Mouse (Mus musculus): ENCODE results near the gene Snurf. TPM values are rescaled to one million over a fixed set of nuclear protein-coding genes. Genes with fewer than 3 reads are reported as not detected.

Snurf gene
- not detected in 2 replicates for polyA plus RNA-seq (2012; rRNA removed)

DNA sequence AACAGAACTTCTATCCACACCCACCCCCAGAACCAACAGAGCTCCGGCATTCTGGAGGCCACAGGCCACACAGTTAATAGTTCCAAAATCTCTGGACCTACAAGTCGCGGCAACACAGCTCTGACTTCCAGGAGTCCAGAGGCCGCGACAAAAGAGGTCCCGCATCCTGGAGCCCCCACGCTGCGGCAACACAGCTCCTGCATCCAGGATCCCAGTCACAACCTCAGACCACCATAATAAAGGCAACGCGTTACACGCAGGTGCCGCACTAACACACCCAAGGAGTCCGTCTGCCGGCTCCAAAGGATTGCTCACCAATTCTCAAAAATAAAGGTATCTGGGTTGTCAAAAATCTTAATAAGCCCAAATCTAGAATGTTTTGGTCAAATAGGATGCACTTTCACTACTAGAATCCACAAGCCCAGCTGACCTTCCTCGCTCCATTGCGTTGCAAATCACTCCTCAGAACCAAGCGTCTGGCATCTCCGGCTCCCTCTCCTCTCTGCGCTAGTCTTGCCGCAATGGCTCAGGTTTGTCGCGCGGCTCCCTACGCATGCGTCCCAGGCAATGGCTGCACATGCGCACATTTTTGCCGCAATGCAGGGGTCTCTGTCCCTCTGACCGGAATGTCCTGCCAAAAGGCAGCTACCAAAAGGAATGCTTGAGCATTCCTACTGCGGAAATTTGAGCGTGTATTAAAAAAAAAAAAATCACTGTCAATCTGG, at the start of gene Snurf, which contains the start of gene Gm38393:
Gene Snurf, minus strand, starts transcription at position 444 of the 725 bp plus-strand sequence.
Gene Gm38393, minus strand, starts transcription at position 459 of the 725 bp plus-strand sequence.
- Histone ChIP-seq H3K27me3 (ENCODE audit: control insufficient read depth, insufficient read depth, low read length) (no peaks in the 10 kb centered on the region), H3K4me1 (ENCODE audit: control insufficient read depth, insufficient read depth, insufficient read length, low read length) (no peaks in the 10 kb centered on the region), H3K27ac (ENCODE audit: insufficient read depth, low read depth, low read length) (peak within 1 kb of the TSS; percentile 49), H3K4me3 (ENCODE audit: low read depth, low read length) (peak within 1 kb of the TSS; percentile 93), H3K36me3 (ENCODE audit: control insufficient read depth, insufficient read depth, low read length) (no peaks in the 10 kb centered on the region)
- WGBS, result 52% methylated on average over 30 of the region's 30 CpGs
- TF ChIP-seq CTCF (IDR thresholded peaks at IDR 0.05; ENCODE audit: extremely low read depth, insufficient read length, insufficient replicate concordance, low read depth, low read length), result no peak
- TF ChIP-seq POLR2A (IDR thresholded peaks at IDR 0.05; ENCODE audit: low read depth, low read length), result no peak; the same call in 1 of the 2 replicates

DNA sequence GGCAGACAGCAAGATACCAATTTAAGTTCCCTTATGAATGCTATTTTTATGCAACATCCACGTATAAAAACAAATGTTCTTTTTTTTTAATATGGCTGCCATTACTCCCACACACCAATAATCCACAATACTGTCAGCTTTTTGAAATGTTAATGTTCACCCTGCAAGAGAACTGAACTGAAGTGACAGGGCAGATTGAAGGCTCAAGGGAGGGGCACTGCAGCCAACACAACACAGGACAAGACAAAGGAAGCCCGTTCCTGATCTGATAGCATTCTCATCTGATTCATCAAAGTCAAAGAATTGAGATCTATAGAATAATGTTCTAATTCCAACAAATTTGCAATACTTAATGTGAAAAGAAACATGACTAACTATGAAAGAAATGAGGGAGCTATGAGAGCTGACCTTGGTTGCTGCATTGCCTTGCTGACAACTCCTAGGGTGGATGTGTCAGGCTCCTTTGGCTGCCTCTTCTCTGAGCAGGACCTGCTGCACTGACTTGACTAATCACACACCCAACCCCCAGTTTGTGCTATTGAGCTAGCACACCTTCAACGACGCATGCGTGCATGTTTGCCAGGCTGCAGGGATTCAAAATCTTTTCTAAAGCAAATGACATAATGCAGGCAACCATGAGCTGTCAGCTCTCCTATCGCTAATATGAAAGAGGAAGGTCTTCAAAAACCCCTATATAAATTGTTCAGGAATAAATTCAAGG, 42.8 kb upstream of the Snurf start:
- WGBS, result 69% methylated on average over 6 of the region's 6 CpGs
- TF ChIP-seq CTCF (IDR thresholded peaks at IDR 0.05; ENCODE audit: extremely low read depth, insufficient read length, insufficient replicate concordance, low read depth, low read length), result no peak
- no peak for TF ChIP-seq POLR2A (IDR thresholded peaks at IDR 0.05; ENCODE audit: low read depth, low read length)

DNA sequence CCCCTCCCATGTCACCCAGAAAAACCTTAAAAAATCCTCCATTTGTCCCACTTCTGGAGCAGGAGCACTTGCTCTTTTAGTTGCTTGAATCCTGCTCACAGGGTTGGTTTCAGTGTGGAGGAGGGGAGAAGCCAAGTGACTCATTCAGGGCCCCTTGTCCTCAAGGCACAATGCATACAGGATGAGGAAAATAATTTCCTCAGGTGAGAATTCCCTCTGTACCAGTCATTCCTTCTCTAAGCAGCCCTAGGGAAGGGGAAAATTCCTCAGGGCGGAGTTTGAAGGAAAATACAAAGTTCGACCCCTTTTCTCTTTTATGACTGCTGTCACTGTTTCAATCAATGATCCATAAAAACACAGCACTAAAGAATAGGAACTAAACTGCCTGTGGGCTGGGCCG, 8.3 kb upstream of the Snurf start:
- Histone ChIP-seq H3K4me1 (ENCODE audit: control insufficient read depth, insufficient read depth, insufficient read length, low read length) (no peaks in the 10 kb centered on the region), H3K36me3 (ENCODE audit: control insufficient read depth, insufficient read depth, low read length) (no peaks in the 10 kb centered on the region), H3K4me3 (ENCODE audit: low read depth, low read length) (no peak overlapping the region), H3K27me3 (ENCODE audit: control insufficient read depth, insufficient read depth, low read length) (no peaks in the 10 kb centered on the region), H3K27ac (ENCODE audit: insufficient read depth, low read depth, low read length) (no peak overlapping the region)
- WGBS, result 50% methylated on average over 3 of the region's 3 CpGs
- TF ChIP-seq CTCF (IDR thresholded peaks at IDR 0.05; ENCODE audit: extremely low read depth, insufficient read length, insufficient replicate concordance, low read depth, low read length) (no peak), POLR2A (IDR thresholded peaks at IDR 0.05; ENCODE audit: low read depth, low read length) (no peak)

More for the DNA sequence above, 42.8 kb upstream of the Snurf start:
- Histone ChIP-seq H3K4me3 (ENCODE audit: low read depth, low read length) (no peak overlapping the region), H3K36me3 (ENCODE audit: control insufficient read depth, insufficient read depth, low read length) (no peaks in the 10 kb centered on the region), H3K27me3 (ENCODE audit: control insufficient read depth, insufficient read depth, low read length) (no peaks in the 10 kb centered on the region), H3K4me1 (ENCODE audit: control insufficient read depth, insufficient read depth, insufficient read length, low read length) (no peaks in the 10 kb centered on the region), H3K27ac (ENCODE audit: insufficient read depth, low read depth, low read length) (no peak overlapping the region)

DNA sequence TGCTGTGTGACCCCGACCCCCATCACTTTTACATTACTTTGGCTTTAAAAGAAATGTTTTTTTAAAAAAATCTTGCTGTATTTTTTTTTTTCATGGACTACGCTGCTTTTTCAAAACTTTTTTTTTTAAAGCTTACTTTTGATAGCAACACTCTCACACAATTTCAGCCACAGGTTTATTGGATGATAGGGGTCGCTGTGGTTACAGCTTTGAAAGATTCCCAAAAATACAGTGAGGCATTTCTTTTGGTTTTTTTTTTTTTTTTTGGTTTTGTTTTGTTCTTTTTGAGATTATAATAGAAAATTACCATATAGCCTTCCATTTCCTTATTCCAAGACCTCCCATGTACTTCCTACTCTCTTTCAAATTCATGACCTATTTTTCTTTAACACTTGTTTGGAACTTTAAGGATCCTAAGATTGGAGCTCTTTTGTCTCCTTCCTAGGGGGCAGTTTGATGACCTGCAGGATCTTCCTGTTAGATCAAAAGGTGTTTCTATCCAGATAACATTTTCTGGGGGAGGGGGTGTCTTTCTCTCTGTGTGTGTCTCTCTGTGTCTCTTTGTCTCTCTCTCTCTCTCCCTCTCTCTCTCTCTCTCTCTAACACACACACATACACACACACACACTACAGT, 3.0 kb upstream of the Snurf start:
- TF ChIP-seq POLR2A (IDR thresholded peaks at IDR 0.05; ENCODE audit: low read depth, low read length) (no peak), CTCF (IDR thresholded peaks at IDR 0.05; ENCODE audit: extremely low read depth, insufficient read length, insufficient replicate concordance, low read depth, low read length) (no peak)
- Histone ChIP-seq H3K27ac (ENCODE audit: insufficient read depth, low read depth, low read length) (no peak overlapping the region), H3K4me3 (ENCODE audit: low read depth, low read length) (no peak overlapping the region), H3K27me3 (ENCODE audit: control insufficient read depth, insufficient read depth, low read length) (no peaks in the 10 kb centered on the region), H3K4me1 (ENCODE audit: control insufficient read depth, insufficient read depth, insufficient read length, low read length) (no peaks in the 10 kb centered on the region), H3K36me3 (ENCODE audit: control insufficient read depth, insufficient read depth, low read length) (no peaks in the 10 kb centered on the region)
- 37% methylated on average over 3 of the region's 3 CpGs for WGBS

DNA sequence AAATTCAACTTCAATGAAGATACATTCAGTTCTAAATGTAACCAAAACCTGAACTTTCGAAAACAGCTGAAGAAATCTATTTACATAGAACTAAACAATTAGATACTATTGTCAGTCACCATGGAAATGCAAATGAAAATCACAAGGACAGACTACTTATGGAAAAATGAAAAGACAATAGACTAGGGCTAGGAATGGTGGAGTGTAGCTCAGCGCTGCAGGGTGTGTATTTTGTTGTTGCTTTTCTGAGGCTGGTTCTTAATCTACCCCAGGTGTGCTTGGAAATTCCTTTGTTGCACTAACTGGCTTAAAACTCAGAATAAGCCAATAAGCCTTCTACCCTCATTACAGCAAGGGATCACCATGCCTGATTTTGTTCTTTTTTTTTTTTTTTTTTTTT, 1.4 kb upstream of the Snurf start:
- WGBS, result 68% methylated on average over 2 of the region's 2 CpGs
- H3K36me3 ChIP-seq (ENCODE audit: control insufficient read depth, insufficient read depth, low read length), result no peaks in the 10 kb centered on the region
- H3K27ac ChIP-seq (ENCODE audit: insufficient read depth, low read depth, low read length), result no peak overlapping the region
- no peak for TF ChIP-seq CTCF (IDR thresholded peaks at IDR 0.05; ENCODE audit: extremely low read depth, insufficient read length, insufficient replicate concordance, low read depth, low read length)
- TF ChIP-seq POLR2A (IDR thresholded peaks at IDR 0.05; ENCODE audit: low read depth, low read length), result no peak
- H3K4me1 ChIP-seq (ENCODE audit: control insufficient read depth, insufficient read depth, insufficient read length, low read length), result no peaks in the 10 kb centered on the region
- no peak overlapping the region for H3K4me3 ChIP-seq (ENCODE audit: low read depth, low read length)
- H3K27me3 ChIP-seq (ENCODE audit: control insufficient read depth, insufficient read depth, low read length), result no peaks in the 10 kb centered on the region

DNA sequence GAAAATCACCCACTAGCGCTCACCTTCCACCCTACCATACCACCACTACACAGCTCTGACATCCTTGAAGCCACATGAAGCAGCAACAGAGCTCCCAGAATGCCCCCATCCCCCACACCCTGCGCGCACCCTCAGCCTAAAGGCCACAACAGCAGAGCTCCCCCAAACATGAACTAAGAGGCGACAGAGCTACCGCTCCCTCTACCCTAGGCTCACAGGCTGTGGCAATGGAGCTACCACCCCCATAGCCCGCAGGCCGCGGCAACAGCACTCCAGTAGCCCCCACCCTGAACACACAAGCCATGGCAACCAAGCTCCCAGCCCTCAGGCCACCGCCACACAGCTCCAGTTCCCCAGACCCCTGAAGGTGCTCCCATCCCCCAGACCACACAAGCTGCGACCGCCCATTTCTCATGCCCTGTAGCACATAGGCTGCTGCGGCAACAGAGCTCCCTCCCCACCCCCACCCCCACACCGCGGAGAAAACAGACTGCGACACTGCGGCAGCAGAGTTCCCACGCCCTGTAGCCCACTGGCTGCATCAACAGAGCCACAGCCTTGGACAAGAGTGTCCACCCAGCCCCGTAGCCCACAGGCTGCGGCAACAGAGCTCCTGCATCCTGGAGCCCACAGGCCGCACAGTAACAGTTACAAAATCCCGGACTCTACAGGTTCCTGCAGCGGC, 786 bp downstream of the Snurf start:
- WGBS, result 51% methylated on average over 22 of the region's 22 CpGs
- Histone ChIP-seq H3K27ac (ENCODE audit: insufficient read depth, low read depth, low read length) (peak overlapping the region; percentile 49), H3K36me3 (ENCODE audit: control insufficient read depth, insufficient read depth, low read length) (no peaks in the 10 kb centered on the region), H3K27me3 (ENCODE audit: control insufficient read depth, insufficient read depth, low read length) (no peaks in the 10 kb centered on the region), H3K4me3 (ENCODE audit: low read depth, low read length) (peak overlapping the region; percentile 93), H3K4me1 (ENCODE audit: control insufficient read depth, insufficient read depth, insufficient read length, low read length) (no peaks in the 10 kb centered on the region)
- no peak for TF ChIP-seq CTCF (IDR thresholded peaks at IDR 0.05; ENCODE audit: extremely low read depth, insufficient read length, insufficient replicate concordance, low read depth, low read length)
